In the genomic region with DNA sequence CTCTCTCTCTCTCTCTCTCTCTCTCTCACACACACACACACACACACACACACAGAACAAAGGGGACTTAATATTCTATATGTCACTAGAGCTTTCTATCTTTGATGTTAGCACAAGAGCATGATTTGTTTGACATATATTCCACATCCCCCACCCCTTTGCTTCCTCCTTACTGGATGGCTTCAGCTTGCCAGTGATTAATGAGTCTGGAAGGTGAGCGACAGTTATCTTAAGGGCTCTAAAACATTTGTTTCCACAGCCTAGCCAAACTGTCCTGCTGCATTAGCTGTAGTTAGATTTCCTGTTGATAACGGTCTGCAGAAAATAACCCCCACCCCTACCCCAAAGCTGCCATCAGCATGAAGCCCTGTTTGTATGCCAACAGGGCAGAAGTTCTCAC, we compare ENCODE assay signal across 23 mouse cellular contexts.
DNase-seq lines count a peak whose midpoint lies in the region; ATAC-seq and TF ChIP-seq lines count a peak whose summit lies in the region.
"Had no signal": no experiment of that assay in that cellular context is flagged by ENCODE, and none has a peak within 500 bp of the region (broad histone marks: within the 10 kb centered on the region; RNA-seq: fewer than 3 reads in every experiment).

No protein-coding gene starts in this region.

- H3K4me3 ChIP-seq in heart, embryonic 10.5 days, result no peak overlapping the region
- no peak overlapping the region for H3K4me3 ChIP-seq in kidney, embryonic 14.5 days (ENCODE audit: low read length)
- no peak overlapping the region for H3K4me3 ChIP-seq in lung, embryonic 14.5 days (ENCODE audit: low read depth, low read length)
- H3K4me3 ChIP-seq: gastrocnemius, adult 2 months; heart, embryonic 15.5 days; hindbrain, embryonic 12.5 days; hindbrain, embryonic 15.5 days had no signal

- 22% methylated on average over 2 of the region's 2 CpGs for WGBS in heart, embryonic 10.5 days
- 9% methylated on average over 2 of the region's 2 CpGs for WGBS in kidney, embryonic 14.5 days
- 14% methylated on average over 2 of the region's 2 CpGs for WGBS in lung, embryonic 14.5 days

- H3K9me3 ChIP-seq in heart, embryonic 10.5 days, result no peaks in the 10 kb centered on the region
- no peaks in the 10 kb centered on the region for H3K9me3 ChIP-seq in kidney, embryonic 14.5 days (ENCODE audit: control insufficient read depth, low read length)
- H3K9me3 ChIP-seq in lung, embryonic 14.5 days (ENCODE audit: low read depth, low read length), result no peaks in the 10 kb centered on the region
- H3K9me3 ChIP-seq: heart, embryonic 15.5 days; hindbrain, embryonic 12.5 days; hindbrain, embryonic 15.5 days had no signal

- no peak for DNase-seq in heart, embryonic 10.5 days (ENCODE audit: low spot score)
- DNase-seq in heart, postnatal 25 days (ENCODE audit: low spot score), result no peak
- no peak for DNase-seq in kidney, adult 9 months
- DNase-seq in lung, embryonic 14.5 days, result peak; percentile 25
- no peak for DNase-seq in lung, postnatal 36 days
- peak; percentile 5 for DNase-seq in 416B (ENCODE audit: low read depth)
- DNase-seq: adrenal gland, adult 8-10 months; adrenal gland, postnatal 25 days; cerebellum, adult 11-12 months; cerebellum, adult 9-10 months; cerebellum, postnatal 25 days; forebrain, postnatal 0 days; gastrocnemius, adult 2 months; gastrocnemius, postnatal 14 days; heart, adult 11 months; heart, postnatal 14 days had no signal

- peak overlapping the region; percentile 36; the same call in 1 of the 2 replicates for H3K27ac ChIP-seq in heart, embryonic 10.5 days
- no peak overlapping the region for H3K27ac ChIP-seq in kidney, embryonic 14.5 days (ENCODE audit: low read depth, low read length)
- no peak overlapping the region for H3K27ac ChIP-seq in lung, embryonic 14.5 days (ENCODE audit: low read depth)
- H3K27ac ChIP-seq: gastrocnemius, adult 2 months; heart, embryonic 15.5 days; hindbrain, embryonic 12.5 days; hindbrain, embryonic 15.5 days had no signal

- intact Hi-C loops in heart, postnatal 25 days (cut with DNase I), result no loop called here

- H3K4me2 ChIP-seq in kidney, embryonic 14.5 days (replicated peaks; ENCODE audit: low read depth, low read length), result no peak overlapping the region
- no peak overlapping the region for H3K4me2 ChIP-seq in lung, embryonic 14.5 days
- H3K4me2 ChIP-seq: heart, embryonic 15.5 days; hindbrain, embryonic 12.5 days; hindbrain, embryonic 15.5 days had no signal

- no peaks in the 10 kb centered on the region for H3K27me3 ChIP-seq in heart, embryonic 10.5 days (ENCODE audit: insufficient read depth, poor library complexity, severe bottlenecking)
- no peaks in the 10 kb centered on the region for H3K27me3 ChIP-seq in kidney, embryonic 14.5 days (ENCODE audit: control insufficient read depth, insufficient read depth, low read length)
- no peaks in the 10 kb centered on the region for H3K27me3 ChIP-seq in lung, embryonic 14.5 days (ENCODE audit: insufficient read depth, low read length)
- H3K27me3 ChIP-seq: heart, embryonic 15.5 days; hindbrain, embryonic 12.5 days; hindbrain, embryonic 15.5 days had no signal

- H3K4me1 ChIP-seq in heart, embryonic 10.5 days, result peaks cover 18% of the 10 kb centered on the region
- peaks cover 12% of the 10 kb centered on the region for H3K4me1 ChIP-seq in kidney, embryonic 14.5 days (ENCODE audit: control insufficient read depth, insufficient read depth, low read length)
- no peaks in the 10 kb centered on the region; the same call in 1 of the 2 replicates for H3K4me1 ChIP-seq in lung, embryonic 14.5 days (ENCODE audit: insufficient read depth)
- H3K4me1 ChIP-seq: hindbrain, embryonic 12.5 days; hindbrain, embryonic 15.5 days had no signal

- no peaks in the 10 kb centered on the region for H3K36me3 ChIP-seq in heart, embryonic 10.5 days
- no peaks in the 10 kb centered on the region for H3K36me3 ChIP-seq in kidney, embryonic 14.5 days (ENCODE audit: control insufficient read depth, insufficient read depth, low read length)
- H3K36me3 ChIP-seq in lung, embryonic 14.5 days (ENCODE audit: insufficient read depth), result no peaks in the 10 kb centered on the region
- H3K36me3 ChIP-seq: heart, embryonic 15.5 days; hindbrain, embryonic 12.5 days; hindbrain, embryonic 15.5 days had no signal

- no peak for TF ChIP-seq CTCF in lung, embryonic 14.5 days (IDR thresholded peaks at IDR 0.05; ENCODE audit: low read depth)

- peak; percentile 77 for ATAC-seq in kidney, embryonic 14.5 days (ENCODE audit: low FRiP score, low TSS enrichment)
- ATAC-seq in lung, embryonic 14.5 days (ENCODE audit: insufficient read depth), result peak; percentile 35; the same call in 1 of the 2 replicates
- no peak for ATAC-seq in erythroblast, adult 5-6 weeks (replicated peaks; ENCODE audit: low FRiP score, poor library complexity, severe bottlenecking)
- ATAC-seq: activated CD4-positive, CD25-positive, alpha-beta regulatory T cell, adult 4 months; forebrain, embryonic 14.5 days; forebrain, postnatal 0 days had no signal

- no peak overlapping the region for H3K9ac ChIP-seq in kidney, embryonic 14.5 days (ENCODE audit: low read depth, low read length)
- no peak overlapping the region for H3K9ac ChIP-seq in lung, embryonic 14.5 days
- H3K9ac ChIP-seq: forebrain, postnatal 0 days; heart, embryonic 15.5 days; hindbrain, embryonic 12.5 days; hindbrain, embryonic 15.5 days had no signal

Comparison
In these comparisons a context has a peak if more than half of its experiments do, and no peak if none do; other contexts are left out.
1. DNase-seq: peak in lung, embryonic 14.5 days (single experiment) and 416B (single experiment); none in heart, embryonic 10.5 days (single experiment), heart, postnatal 25 days (single experiment), kidney, adult 9 months (single experiment) and lung, postnatal 36 days (single experiment).